Mouse (Mus musculus) telencephalon, adult 2 months (tissue): ENCODE data around the gene Cd82.
A peak's percentile ranks its signal among the peaks of the same experiment; 100 is the strongest.

Experiments
- DNase-seq: peaks from one replicate; pipeline ENCODE4 v3.0.0-alpha.2; 2011; ENCODE audit warnings: low read depth, low spot score

The Cd82 gene

DNA sequence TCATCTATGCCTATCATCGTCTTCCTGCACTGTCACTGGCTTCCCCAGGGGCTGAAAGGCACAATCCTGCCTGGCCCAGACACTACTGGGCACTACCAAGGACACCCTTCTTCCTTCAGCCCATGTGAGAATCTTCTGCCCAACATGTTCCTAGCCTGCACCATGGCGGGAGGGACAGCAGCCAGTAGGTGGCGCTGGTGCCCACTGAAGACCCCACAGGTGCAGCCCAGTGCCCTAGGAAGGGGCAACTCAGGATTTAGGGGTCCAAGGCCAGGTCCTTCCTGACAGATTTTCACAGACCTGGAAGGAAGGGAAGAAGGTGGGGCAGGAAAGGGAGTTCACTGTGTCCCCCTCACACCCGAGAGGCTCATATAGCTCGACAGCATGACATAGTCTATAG is 47.7 kb downstream of the Cd82 start:
- no peak for DNase-seq

DNA sequence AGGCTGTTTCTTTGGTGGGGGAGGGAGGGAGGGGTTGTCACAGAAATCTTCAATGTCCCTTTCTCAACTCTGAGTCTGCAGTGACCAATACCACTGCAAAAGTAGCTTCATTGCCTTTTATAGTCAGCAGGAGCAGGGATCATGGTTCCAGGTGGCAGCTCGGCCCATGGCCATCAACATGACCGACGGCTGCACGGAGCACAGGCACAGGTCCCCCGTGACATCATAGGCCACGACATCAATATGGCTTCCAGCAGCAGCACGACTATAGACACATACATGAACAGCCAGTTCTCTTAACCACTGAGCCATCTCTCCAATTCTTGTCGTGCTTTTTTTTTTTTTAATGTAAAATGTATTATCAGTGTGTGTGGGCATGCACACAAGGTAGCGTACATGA is 48.8 kb downstream of the Cd82 start:
- no peak for DNase-seq

DNA sequence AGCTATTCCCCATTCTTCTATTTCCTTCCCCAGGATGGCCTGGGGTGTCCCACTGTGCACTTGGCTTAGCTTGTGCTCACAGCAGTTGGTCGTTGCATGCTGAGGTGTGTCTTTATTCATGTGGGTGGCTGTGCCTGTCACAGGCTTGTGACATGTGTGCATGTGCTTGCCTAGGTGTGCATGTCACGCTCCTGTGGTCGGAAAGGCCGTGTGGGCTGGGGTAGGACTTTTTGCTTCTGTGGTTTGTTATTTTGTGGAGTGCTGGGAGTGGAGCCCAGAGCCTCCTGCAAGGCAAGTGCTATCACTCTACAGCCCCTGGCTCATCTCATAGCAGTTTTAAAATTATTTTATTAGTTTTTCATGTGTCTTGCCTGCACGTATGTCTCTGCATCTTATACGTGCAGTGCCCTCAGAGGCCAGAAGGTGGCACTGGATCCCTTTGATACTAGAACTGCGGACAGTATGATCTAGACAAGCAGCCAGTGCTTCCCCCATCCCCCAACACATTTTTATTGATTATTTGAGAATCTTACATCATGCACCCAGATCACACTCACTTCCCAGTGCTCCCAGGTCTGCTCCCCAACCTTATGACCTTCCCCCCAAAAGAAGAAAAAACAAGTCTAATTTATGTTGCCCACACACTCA is 49.4 kb downstream of the Cd82 start:
- DNase-seq, result no peak

DNA sequence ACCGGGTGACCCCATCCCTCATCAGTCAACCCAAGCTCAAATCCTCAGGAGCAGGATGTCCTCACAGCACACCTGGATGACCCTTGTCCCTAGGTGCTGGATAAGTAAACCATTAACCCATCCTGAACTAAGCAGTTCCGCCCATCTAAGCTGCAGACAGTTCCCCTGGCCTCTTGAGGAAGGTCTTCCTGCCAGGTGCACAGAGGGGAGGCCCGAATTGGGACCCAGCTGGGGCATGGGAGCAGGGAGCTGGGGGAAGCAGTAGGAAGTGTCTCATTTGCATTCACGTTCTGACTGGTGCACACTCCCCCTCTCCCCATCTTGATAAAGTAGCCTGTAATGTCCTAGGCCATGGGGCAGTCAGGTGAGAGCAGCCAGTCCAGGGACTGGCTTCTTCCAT is 50.8 kb downstream of the Cd82 start:
- no peak for DNase-seq

DNA sequence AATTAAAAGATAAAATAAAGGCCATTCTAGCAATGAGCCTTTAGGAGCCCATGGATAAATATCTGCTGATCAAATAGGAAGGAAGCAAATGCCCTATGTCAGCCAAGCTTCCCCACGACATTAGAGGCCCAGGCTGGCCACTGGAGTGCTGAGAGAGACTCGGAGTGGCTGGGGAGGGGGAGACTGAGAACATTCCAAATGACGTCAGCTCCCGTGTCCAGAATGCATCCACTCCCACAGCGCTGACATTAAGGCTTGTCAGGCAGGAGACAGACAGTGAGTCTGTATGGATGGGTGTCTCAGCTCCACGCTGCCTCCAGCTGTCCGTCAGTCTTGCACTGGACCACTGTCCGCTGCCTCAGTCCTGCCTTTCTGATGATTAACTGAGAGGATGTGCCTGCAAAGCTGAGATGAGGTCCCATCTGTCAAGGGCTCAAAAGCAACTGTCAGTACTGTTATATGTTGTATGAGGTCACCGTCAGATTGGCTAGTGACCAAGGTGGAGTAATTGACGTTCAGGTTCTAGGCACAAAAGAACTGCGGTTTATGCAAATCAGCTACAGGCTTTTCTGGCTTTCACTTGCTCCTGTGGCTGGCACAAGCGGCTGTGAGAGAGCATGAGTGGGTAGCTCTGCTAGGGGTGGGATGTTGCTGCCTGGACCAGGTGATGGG is 51.9 kb downstream of the Cd82 start:
- DNase-seq, result no peak

DNA sequence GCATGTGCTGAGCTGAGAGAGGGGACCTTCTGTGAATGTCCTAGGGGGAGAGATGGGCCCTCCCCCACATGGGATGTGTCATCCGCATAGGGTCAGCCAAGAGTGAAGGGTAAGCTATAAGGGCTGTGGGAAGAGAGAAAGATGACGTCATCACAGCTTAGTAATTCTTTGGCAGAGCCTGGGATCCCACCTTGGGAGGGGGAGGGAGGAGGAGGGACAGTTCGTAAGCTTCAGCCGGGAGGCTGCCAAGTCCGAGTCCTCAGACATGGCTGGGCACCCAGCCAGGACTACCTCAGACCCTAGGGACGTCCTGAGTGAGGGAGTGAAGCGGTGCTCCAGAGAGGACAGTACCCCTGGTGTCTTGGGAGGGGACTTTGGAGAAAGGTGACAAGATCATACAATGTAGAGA is 57.9 kb downstream of the Cd82 start:
- no peak for DNase-seq

DNA sequence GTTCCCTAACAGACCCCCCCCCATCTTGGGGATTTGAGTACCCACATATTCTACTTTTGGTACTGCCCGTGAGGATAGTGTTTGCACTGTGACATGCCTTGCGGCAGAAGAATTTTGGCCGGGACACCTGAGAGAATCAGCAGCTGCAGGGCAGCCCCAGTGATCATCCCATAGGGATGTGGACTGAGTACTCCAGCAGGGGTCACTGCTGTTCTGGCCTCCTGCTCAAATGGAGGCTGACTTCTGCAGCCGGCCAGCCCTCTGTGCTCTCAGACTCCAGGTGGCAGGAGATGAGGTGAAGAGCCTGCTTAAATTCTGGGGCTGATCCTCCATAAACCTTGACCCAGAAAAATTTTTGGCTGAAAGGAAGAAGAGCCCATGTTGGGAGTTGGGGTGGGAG is 58.8 kb downstream of the Cd82 start:
- no peak for DNase-seq

DNA sequence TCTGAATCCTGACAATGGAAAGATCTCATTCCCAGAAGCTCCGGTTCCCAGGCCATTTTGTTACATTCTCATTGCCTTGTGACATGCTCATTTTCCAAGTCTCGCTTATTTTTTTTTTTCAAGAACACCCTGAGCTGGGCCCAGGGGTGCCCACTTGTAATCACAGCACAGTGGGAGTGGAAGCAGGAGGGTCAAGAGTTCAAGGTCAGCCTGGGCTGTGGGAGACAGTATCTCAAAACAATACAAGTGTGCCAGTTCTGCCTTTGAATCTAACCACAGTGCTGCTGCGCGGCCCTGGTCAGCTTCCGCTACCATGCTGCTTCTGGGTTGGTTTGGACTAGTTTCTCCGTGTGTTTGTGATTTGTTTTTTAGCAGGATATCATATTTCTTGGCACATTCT is 59.7 kb downstream of the Cd82 start:
- no peak for DNase-seq

DNA sequence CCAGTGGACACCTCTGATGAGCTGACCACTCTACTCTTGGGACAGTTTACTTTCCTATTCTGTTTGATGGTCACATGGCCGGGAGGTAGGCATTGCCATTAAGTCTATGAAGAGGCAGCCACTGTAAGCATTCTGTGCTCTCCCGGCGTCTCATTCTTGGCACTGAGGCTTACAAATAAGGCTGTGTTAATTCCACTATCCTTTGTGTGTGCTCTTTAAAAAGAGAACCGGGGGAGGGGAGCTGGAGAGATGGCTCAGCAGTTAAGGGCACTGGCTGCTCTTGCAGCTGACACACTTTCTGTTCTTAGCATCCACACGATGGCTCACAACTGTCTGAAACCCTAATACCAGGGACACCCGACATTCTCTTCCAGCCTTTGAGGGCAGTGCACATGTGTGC is 71.7 kb downstream of the Cd82 start:
- peak; percentile 34 for DNase-seq

DNA sequence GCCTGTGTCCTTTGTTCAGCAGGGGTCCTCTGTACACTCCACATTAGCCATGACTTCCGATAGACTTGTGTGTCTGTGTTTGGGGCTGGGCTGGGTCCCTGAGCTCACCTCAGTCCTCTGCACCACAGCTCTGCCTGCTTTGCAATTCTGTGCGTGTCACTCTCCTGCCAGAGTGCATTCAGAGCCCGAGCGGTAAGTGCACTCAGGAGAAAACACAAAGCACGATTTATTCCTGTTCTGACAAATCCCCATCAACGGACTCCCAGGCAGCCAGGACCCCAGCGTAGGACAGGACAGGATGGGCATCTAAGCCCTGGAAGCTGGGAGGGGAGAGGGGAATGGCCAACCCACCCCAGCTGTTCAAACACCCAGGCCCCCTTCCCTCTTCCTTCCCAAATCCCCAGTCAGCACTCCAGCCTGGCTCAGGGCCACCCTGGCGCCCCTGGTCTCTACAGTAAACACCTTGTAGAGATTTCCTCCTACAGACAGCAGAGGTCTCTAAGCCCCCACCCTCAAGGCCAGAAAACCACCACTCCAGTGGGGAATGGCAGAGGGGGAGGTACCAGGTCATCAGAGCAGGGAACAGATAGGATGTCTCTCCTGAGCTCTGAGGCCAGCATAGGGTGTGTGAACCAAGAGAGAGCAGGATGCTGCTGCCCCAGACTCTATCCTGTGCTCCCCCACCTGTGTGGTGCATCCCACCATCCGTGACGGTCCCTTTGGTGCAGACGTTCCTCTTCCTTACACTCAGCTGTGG is 72.6 kb downstream of the Cd82 start:
- no peak for DNase-seq

DNA sequence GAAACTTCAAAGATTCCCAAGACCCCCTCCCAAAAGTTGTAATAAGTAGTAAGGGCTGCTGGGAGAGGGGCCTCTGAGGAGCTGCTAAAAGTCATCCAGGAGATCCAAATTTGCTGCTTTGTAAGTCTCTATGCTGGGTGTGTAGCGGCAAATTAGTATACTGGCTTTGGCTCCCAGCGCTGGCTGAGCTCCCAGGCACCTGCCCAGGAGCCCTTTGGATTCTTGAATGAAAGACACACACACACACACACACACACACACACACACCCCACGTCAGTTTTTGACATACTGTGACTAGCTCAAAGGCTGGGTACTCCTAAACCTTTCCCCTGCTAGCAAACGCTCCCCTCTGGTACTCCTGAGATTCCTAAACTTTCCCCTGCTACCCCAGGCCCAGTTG is 76.0 kb downstream of the Cd82 start:
- no peak for DNase-seq

DNA sequence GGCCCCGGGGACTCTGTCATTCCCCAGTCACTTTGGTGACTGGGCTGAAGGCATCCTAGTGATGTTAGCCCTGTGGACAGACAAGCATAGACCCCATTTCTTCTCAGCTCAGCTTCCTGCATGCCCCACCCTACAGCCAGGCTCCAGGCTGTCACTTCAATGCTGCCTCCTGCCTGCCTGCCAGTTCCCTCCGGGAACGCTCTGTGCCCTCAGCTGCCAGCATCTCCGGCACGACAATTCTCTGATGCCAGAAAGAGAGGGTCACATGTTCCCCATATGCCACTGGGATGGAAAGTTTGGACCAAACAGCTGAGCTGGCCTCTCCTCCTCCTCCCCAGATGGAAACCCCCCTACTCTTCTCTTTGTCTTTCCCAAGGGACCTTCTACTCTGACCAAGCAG is 79.1 kb downstream of the Cd82 start:
- no peak for DNase-seq

DNA sequence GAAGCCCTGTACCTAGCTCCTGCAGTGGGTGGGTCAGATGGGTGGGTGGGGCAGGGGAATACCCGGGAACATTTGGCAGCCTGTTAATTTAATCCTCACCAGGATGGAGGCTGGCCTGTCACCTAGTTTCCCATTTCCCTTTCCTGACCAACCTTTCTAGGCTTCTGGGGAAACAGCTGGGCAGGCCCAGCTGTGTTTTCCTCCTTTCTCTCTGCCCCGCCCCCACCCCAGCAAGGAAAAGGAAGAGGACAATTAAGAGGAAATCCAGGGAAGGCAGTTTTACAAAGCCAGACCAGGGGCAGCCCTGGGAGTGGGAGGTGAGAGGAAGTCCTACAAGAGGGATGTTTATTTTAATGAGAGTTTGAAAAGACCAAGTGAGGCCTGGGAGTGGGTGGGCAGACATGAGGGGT is 82.3 kb downstream of the Cd82 start:
- no peak for DNase-seq

DNA sequence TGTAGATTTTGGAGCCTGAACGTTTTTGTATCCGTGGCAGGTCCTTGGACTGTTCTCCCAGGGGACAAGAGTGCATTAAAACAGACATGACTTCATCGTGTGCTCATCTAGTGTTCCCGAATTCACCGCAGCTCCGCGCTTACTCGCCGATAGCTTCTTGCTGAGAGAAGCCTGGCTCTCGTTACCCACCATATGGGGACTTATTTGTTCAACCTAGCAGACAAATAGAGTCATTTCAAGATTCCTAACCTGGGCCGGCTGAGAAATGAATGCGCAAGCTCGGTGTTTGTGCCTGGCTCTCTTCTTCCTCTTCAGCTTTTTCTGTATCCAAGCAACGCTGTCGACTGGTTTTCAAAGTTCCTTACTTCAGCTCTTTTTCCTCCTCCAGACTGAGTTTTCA is 85.1 kb downstream of the Cd82 start:
- peak; percentile 44 for DNase-seq

DNA sequence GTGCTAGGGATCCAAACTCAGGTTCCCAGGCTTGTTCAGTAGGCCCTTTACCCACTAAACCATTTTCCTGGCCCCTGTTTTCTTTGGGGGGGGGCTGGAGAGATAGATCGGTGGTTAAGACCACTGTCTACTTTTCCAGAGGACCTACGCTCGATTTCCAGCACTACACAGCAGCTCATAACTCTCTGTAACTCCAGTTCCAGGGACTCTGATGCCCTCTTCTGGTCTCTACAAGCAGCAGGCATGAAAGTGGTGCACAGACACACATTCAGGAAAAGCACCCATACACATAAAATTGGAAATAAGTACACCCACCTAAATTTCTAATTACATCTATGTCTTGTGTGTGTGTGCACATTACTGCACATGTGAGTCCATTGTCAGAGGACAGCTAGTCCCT is 85.8 kb downstream of the Cd82 start:
- DNase-seq, result no peak

DNA sequence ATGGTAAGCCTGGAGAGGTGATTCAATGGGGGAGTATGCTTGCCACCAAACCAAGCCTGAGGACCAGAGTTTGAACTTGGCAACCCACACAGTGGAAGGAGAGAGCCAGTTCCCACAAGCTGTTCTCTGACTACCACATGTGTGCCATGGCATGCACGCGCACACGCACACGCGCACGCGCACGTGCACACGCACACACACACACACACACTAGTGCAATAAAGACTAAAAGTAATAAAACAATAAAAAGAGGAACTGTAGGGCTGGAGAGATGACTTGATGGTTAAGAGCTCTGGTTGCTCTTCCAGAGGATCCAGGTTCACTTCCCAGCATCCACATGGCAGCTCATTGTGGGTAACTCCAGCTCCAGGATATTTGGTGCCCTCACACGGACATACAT is 90.1 kb downstream of the Cd82 start:
- DNase-seq, result no peak

DNA sequence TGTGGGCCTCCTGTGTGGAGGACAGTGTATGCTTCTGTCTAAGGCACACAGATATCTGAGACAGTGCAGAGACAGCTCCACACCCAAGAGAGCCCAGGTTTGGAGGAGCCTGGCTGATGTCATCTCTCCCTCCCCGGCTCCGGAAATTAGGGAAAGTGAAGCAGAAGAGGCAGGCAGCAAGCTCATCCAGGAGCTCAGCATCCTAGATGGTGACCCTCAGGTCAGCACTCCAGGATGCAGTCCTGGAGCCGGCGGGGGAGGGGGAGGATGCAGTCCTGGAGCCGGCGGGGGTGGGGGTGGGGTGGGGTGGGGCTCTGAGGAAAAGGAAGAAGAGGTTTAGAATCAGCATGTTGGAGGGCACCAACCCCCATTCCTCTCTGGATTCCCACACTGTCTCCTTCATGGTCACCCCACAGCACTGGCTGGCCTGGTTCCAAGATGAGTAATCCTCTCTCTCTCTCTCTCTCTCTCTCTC is 90.8 kb downstream of the Cd82 start:
- no peak for DNase-seq
